Mouse (Mus musculus): ENCODE data around the gene Adam21. TPM values are rescaled to one million over a fixed set of nuclear protein-coding genes. Genes with fewer than 3 reads are reported as not detected.
"Not testable (repeated sequence)": the region's sequence is repeated elsewhere in the genome, so short reads cannot be mapped to it uniquely, and the experiment has no call there.

Adam21 gene
- polyA plus RNA-seq (2017; shearing (Covaris generic)) = not detected

- no peak for ATAC-seq
Observed at GRCm38 (mm10) chr12:81568374-81568773, at the start of gene Adam21. Gene Adam21 (minus strand): TSS chr12:81568474.

- ATAC-seq = no peak
Observed at GRCm38 (mm10) chr12:81616980-81617379, 48.7 kb upstream of the Adam21 start.

GRCm38 (mm10) chr12:81615807-81616206 lies 47.5 kb upstream of the Adam21 start:
- no peak for ATAC-seq

- no peak for ATAC-seq
Observed at GRCm38 (mm10) chr12:81609445-81609844, 41.2 kb upstream of the Adam21 start.

- no peak for ATAC-seq
Observed at GRCm38 (mm10) chr12:81604995-81605784, 36.9 kb upstream of the Adam21 start.

GRCm38 (mm10) chr12:81596547-81597262 lies 28.4 kb upstream of the Adam21 start:
- no peak for ATAC-seq

- ATAC-seq = peak; percentile 90
Observed at GRCm38 (mm10) chr12:81594902-81595671, 26.8 kb upstream of the Adam21 start, which contains the start of gene Med6. Gene Med6 (minus strand): TSS chr12:81595008.

GRCm38 (mm10) chr12:81567931-81568330 lies 343 bp downstream of the Adam21 start:
- no peak for ATAC-seq

- no peak for ATAC-seq
Observed at GRCm38 (mm10) chr12:81564173-81564572, 4.1 kb downstream of the Adam21 start.

- no peak for ATAC-seq
Observed at GRCm38 (mm10) chr12:81549286-81549685, 19.0 kb downstream of the Adam21 start.

- no peak for ATAC-seq
Observed at GRCm38 (mm10) chr12:81547163-81547562, 21.1 kb downstream of the Adam21 start.

- ATAC-seq = no peak
Observed at GRCm38 (mm10) chr12:81533029-81533419, 35.2 kb downstream of the Adam21 start.

- peak; percentile 92 for ATAC-seq
Observed at GRCm38 (mm10) chr12:81532316-81533028, 35.8 kb downstream of the Adam21 start, which contains the start of the genes Gm20498 and Synj2bp. Gene Gm20498 (minus strand): TSS chr12:81532905. Gene Synj2bp (minus strand): TSS chr12:81532911.

- ATAC-seq = not testable (repeated sequence)
Observed at GRCm38 (mm10) chr12:81530587-81530986, 37.7 kb downstream of the Adam21 start.

Other genes with a start within 250 kb of the Adam21 start
- gene Slc8a3, start 235.3 kb downstream of the Adam21 start, polyA plus RNA-seq (2017; shearing (Covaris generic)) = not detected
- 1 to 10 TPM in 1 of 2 experiments, under 1 TPM in 1; 0.97 to 1.2 TPM for gene Gm4787, start 189.0 kb downstream of the Adam21 start, polyA plus RNA-seq (2017; shearing (Covaris generic))
- under 1 TPM; 0.44 to 0.68 TPM for gene Adam4, start 146.5 kb downstream of the Adam21 start, polyA plus RNA-seq (2017; shearing (Covaris generic))
- 100 to 1,000 TPM; 140 to 178 TPM for gene Cox16, start 83.3 kb downstream of the Adam21 start, polyA plus RNA-seq (2017; shearing (Covaris generic))
- 10 to 100 TPM; 11.3 to 14.9 TPM for gene Gm20498, start 35.6 kb downstream of the Adam21 start, polyA plus RNA-seq (2017; shearing (Covaris generic))
- 10 to 100 TPM; 66.2 to 71.8 TPM for gene Synj2bp, start 35.6 kb downstream of the Adam21 start, polyA plus RNA-seq (2017; shearing (Covaris generic))
- gene Med6, start 26.5 kb upstream of the Adam21 start, polyA plus RNA-seq (2017; shearing (Covaris generic)) = 10 to 100 TPM; 28.0 to 28.2 TPM
- gene Ttc9, start 62.8 kb upstream of the Adam21 start, polyA plus RNA-seq (2017; shearing (Covaris generic)) = not detected
- under 1 TPM; 0.13 to 0.26 TPM for gene Map3k9, start 212.7 kb upstream of the Adam21 start, polyA plus RNA-seq (2017; shearing (Covaris generic))